Comparison of ENCODE assay signal across 8 mouse cellular contexts in genomic region chr2:84734351-84734864, GRCm38 (mm10). TPM values are rescaled to one million over a fixed set of nuclear protein-coding genes. Genes with fewer than 3 reads are reported as not detected.
A peak's percentile ranks its signal among the peaks of the same experiment; 100 is the strongest.
DNase-seq lines count a peak whose midpoint lies in the region; ATAC-seq and TF ChIP-seq lines count a peak whose summit lies in the region.

No protein-coding gene starts in this region.

- peaks cover 40% of the 10 kb centered on the region for H3K4me1 ChIP-seq in lung, embryonic 16.5 days (replicated peaks; ENCODE audit: control insufficient read depth, insufficient read depth, low read length)
- peaks cover 20% of the 10 kb centered on the region; the same call in 1 of the 2 replicates for H3K4me1 ChIP-seq in cerebellum, adult 2 months (ENCODE audit: control insufficient read depth, insufficient read depth, low read length)
- peaks cover 59% of the 10 kb centered on the region for H3K4me1 ChIP-seq in forebrain, embryonic 12.5 days
- peaks cover 43% of the 10 kb centered on the region for H3K4me1 ChIP-seq in limb, embryonic 14.5 days (ENCODE audit: control insufficient read depth, insufficient read depth, low read length)

- H3K36me3 ChIP-seq in lung, embryonic 16.5 days (ENCODE audit: control insufficient read depth, insufficient read depth, low read length) = no peaks in the 10 kb centered on the region
- no peaks in the 10 kb centered on the region for H3K36me3 ChIP-seq in forebrain, embryonic 12.5 days (replicated peaks)
- H3K36me3 ChIP-seq in limb, embryonic 14.5 days (ENCODE audit: control insufficient read depth, insufficient read depth, low read length) = no peaks in the 10 kb centered on the region

- TF ChIP-seq POLR2A in cerebellum, adult 2 months (IDR thresholded peaks at IDR 0.05; ENCODE audit: borderline replicate concordance, insufficient read depth, low read length) = no peak
- no peak for TF ChIP-seq POLR2A in limb, embryonic 14.5 days (IDR thresholded peaks at IDR 0.05; ENCODE audit: borderline replicate concordance, extremely low read depth, insufficient read depth, insufficient read length)

- peak overlapping the region; percentile 48 for H3K4me2 ChIP-seq in lung, embryonic 16.5 days (ENCODE audit: low read depth, low read length)
- peak overlapping the region; percentile 59 for H3K4me2 ChIP-seq in forebrain, embryonic 12.5 days
- H3K4me2 ChIP-seq in limb, embryonic 14.5 days (replicated peaks; ENCODE audit: low read depth, low read length, severe bottlenecking) = peak overlapping the region; percentile 74

- under 1% methylated on average over 11 of the region's 11 CpGs for whole genome bisulfite sequencing in lung, embryonic 16.5 days
- 0% methylated on average over 11 of the region's 11 CpGs for WGBS in cerebellum, adult 2 months
- WGBS in forebrain, embryonic 12.5 days = 0% methylated on average over 11 of the region's 11 CpGs
- 1% methylated on average over 11 of the region's 11 CpGs for WGBS in limb, embryonic 14.5 days

- H3K27ac ChIP-seq in lung, embryonic 16.5 days (ENCODE audit: low read length) = no peak overlapping the region
- peak overlapping the region; percentile 84 for H3K27ac ChIP-seq in cerebellum, adult 2 months (ENCODE audit: insufficient read depth, low read length)
- peak overlapping the region; percentile 81 for H3K27ac ChIP-seq in forebrain, embryonic 12.5 days
- H3K27ac ChIP-seq in limb, embryonic 14.5 days (replicated peaks; ENCODE audit: low read depth, low read length) = no peak overlapping the region; the same call in 1 of the 2 replicates

- H3K27me3 ChIP-seq in lung, embryonic 16.5 days (ENCODE audit: control insufficient read depth, insufficient read depth, low read depth, low read length) = peaks cover 3% of the 10 kb centered on the region
- no peaks in the 10 kb centered on the region for H3K27me3 ChIP-seq in cerebellum, adult 2 months (ENCODE audit: control insufficient read depth, insufficient read depth, low read length)
- H3K27me3 ChIP-seq in forebrain, embryonic 12.5 days = no peaks in the 10 kb centered on the region
- H3K27me3 ChIP-seq in limb, embryonic 14.5 days (ENCODE audit: control insufficient read depth, insufficient read depth, low read length) = no peaks in the 10 kb centered on the region

- peak overlapping the region; percentile 42 for H3K9ac ChIP-seq in lung, embryonic 16.5 days (ENCODE audit: low read length)
- H3K9ac ChIP-seq in forebrain, embryonic 12.5 days = peak overlapping the region; percentile 70
- peak overlapping the region; percentile 52 for H3K9ac ChIP-seq in limb, embryonic 14.5 days (ENCODE audit: low read depth, low read length, severe bottlenecking)

- no peaks in the 10 kb centered on the region for H3K9me3 ChIP-seq in lung, embryonic 16.5 days (ENCODE audit: control insufficient read depth, low read length)
- no peaks in the 10 kb centered on the region for H3K9me3 ChIP-seq in forebrain, embryonic 12.5 days
- H3K9me3 ChIP-seq in limb, embryonic 14.5 days (ENCODE audit: control insufficient read depth, low read length) = no peaks in the 10 kb centered on the region

- DNase-seq in lung, postnatal 25 days (ENCODE audit: low spot score) = no peak
- peak; percentile 62 to 69 for DNase-seq in cerebellum, adult 2 months
- no peak for DNase-seq in limb, embryonic 14.5 days (ENCODE audit: low spot score)
- DNase-seq in retina, postnatal 1 day = peak; percentile 77
- DNase-seq in T-cell, adult 2 months (ENCODE audit: low spot score) = no peak
- DNase-seq in adrenal gland, postnatal 25 days = no peak

- ATAC-seq in lung, embryonic 16.5 days (ENCODE audit: low read depth) = no peak
- ATAC-seq in forebrain, embryonic 12.5 days (ENCODE audit: low FRiP score) = peak; percentile 59
- ATAC-seq in limb, embryonic 14.5 days (ENCODE audit: low FRiP score, low read depth) = 0 out of 2 replicates have a peak, but pooled peaks have one; percentile 5

- H3K4me3 ChIP-seq in lung, embryonic 16.5 days (ENCODE audit: low read length) = peak overlapping the region; percentile 38
- H3K4me3 ChIP-seq in cerebellum, adult 2 months (replicated peaks; ENCODE audit: insufficient read depth, low read depth, low read length) = peak overlapping the region; percentile 96
- H3K4me3 ChIP-seq in forebrain, embryonic 12.5 days (replicated peaks) = peak overlapping the region; percentile 52
- H3K4me3 ChIP-seq in limb, embryonic 14.5 days (replicated peaks; ENCODE audit: low read length) = peak overlapping the region; percentile 39

- TF ChIP-seq CTCF in cerebellum, adult 2 months (IDR thresholded peaks at IDR 0.05; ENCODE audit: borderline replicate concordance, insufficient read depth, low read depth, low read length) = no peak

RNA-seq across cellular contexts. Expression of gene Ypel4, which starts 0.6 kb away (rescaled TPM):
- polyA plus RNA-seq in lung, embryonic 16.5 days (2015; fragmentation: Nextera tagmentation; extraction: Ambion mirVana) = 5.2 and 6.9 TPM in 2 replicates
- 164 and 171 TPM in 2 replicates for polyA plus RNA-seq in cerebellum, adult 2 months (2012; rRNA removed)
- polyA plus RNA-seq in forebrain, embryonic 12.5 days (2016; fragmentation: Nextera tagmentation; extraction: Ambion mirVana) = 18.7 and 19.6 TPM in 2 replicates
- polyA plus RNA-seq in limb, embryonic 14.5 days (2012; rRNA removed) = 13.2 and 14.6 TPM in 2 replicates
- 7.4 and 9.0 TPM in 2 replicates for polyA plus RNA-seq in limb, embryonic 14.5 days (2014; fragmentation: Nextera tagmentation; extraction: Ambion mirVana)
- 8.5 and 9.3 TPM in 2 replicates for total RNA-seq in adrenal gland, postnatal 25 days (2021)

RNA-seq across cellular contexts. Expression of gene Clp1, which starts 7.3 kb away (rescaled TPM):
- 28.3 and 28.6 TPM in 2 replicates for polyA plus RNA-seq in lung, embryonic 16.5 days (2015; fragmentation: Nextera tagmentation; extraction: Ambion mirVana)
- 12.0 and 12.7 TPM in 2 replicates for polyA plus RNA-seq in cerebellum, adult 2 months (2012; rRNA removed)
- polyA plus RNA-seq in forebrain, embryonic 12.5 days (2016; fragmentation: Nextera tagmentation; extraction: Ambion mirVana) = 39.9 and 40.7 TPM in 2 replicates
- 19.5 and 21.1 TPM in 2 replicates for polyA plus RNA-seq in limb, embryonic 14.5 days (2012; rRNA removed)
- polyA plus RNA-seq in limb, embryonic 14.5 days (2014; fragmentation: Nextera tagmentation; extraction: Ambion mirVana) = 30.7 and 30.9 TPM in 2 replicates
- 12.3 and 13.9 TPM in 2 replicates for total RNA-seq in adrenal gland, postnatal 25 days (2021)

RNA-seq across cellular contexts. Expression of gene Gm19426, which starts 9.0 kb away (rescaled TPM):
- 7.1 and 7.4 TPM in 2 replicates for polyA plus RNA-seq in lung, embryonic 16.5 days (2015; fragmentation: Nextera tagmentation; extraction: Ambion mirVana)
- 3.0 and 3.4 TPM in 2 replicates for polyA plus RNA-seq in cerebellum, adult 2 months (2012; rRNA removed)
- 9.4 and 10.2 TPM in 2 replicates for polyA plus RNA-seq in forebrain, embryonic 12.5 days (2016; fragmentation: Nextera tagmentation; extraction: Ambion mirVana)
- 11.6 and 14.9 TPM in 2 replicates for polyA plus RNA-seq in limb, embryonic 14.5 days (2012; rRNA removed)
- polyA plus RNA-seq in limb, embryonic 14.5 days (2014; fragmentation: Nextera tagmentation; extraction: Ambion mirVana) = 4.3 and 5.7 TPM in 2 replicates
- total RNA-seq in adrenal gland, postnatal 25 days (2021) = 3.9 and 4.2 TPM in 2 replicates

RNA-seq across cellular contexts. Expression of gene Zdhhc5, which starts 19.4 kb away (rescaled TPM):
- polyA plus RNA-seq in lung, embryonic 16.5 days (2015; fragmentation: Nextera tagmentation; extraction: Ambion mirVana) = 24.2 and 28.2 TPM in 2 replicates
- polyA plus RNA-seq in cerebellum, adult 2 months (2012; rRNA removed) = 37.4 and 38.4 TPM in 2 replicates
- 28.1 and 31.4 TPM in 2 replicates for polyA plus RNA-seq in forebrain, embryonic 12.5 days (2016; fragmentation: Nextera tagmentation; extraction: Ambion mirVana)
- 46.6 and 55.4 TPM in 2 replicates for polyA plus RNA-seq in limb, embryonic 14.5 days (2012; rRNA removed)
- 34.0 and 36.5 TPM in 2 replicates for polyA plus RNA-seq in limb, embryonic 14.5 days (2014; fragmentation: Nextera tagmentation; extraction: Ambion mirVana)
- total RNA-seq in adrenal gland, postnatal 25 days (2021) = 62.3 and 62.9 TPM in 2 replicates

RNA-seq across cellular contexts. Expression of gene Serping1, which starts 40.8 kb away (rescaled TPM):
- polyA plus RNA-seq in lung, embryonic 16.5 days (2015; fragmentation: Nextera tagmentation; extraction: Ambion mirVana) = 143 and 153 TPM in 2 replicates
- 19.6 and 22.6 TPM in 2 replicates for polyA plus RNA-seq in cerebellum, adult 2 months (2012; rRNA removed)
- 27.6 and 30.3 TPM in 2 replicates for polyA plus RNA-seq in forebrain, embryonic 12.5 days (2016; fragmentation: Nextera tagmentation; extraction: Ambion mirVana)
- polyA plus RNA-seq in limb, embryonic 14.5 days (2012; rRNA removed) = 38.9 and 41.2 TPM in 2 replicates
- polyA plus RNA-seq in limb, embryonic 14.5 days (2014; fragmentation: Nextera tagmentation; extraction: Ambion mirVana) = 44.1 and 44.4 TPM in 2 replicates
- total RNA-seq in adrenal gland, postnatal 25 days (2021) = 31.8 and 33.5 TPM in 2 replicates

Comparison
In these comparisons a context has a peak if more than half of its experiments do, and no peak if none do; other contexts are left out.
1. H3K27ac ChIP-seq: peak in cerebellum, adult 2 months (single experiment) and forebrain, embryonic 12.5 days (single experiment); none in lung, embryonic 16.5 days (single experiment) and limb, embryonic 14.5 days (single experiment).
2. H3K4me3 ChIP-seq: peak in every context shown above with its lines; median percentile 96 in cerebellum, adult 2 months; 52 in forebrain, embryonic 12.5 days; 39 in limb, embryonic 14.5 days; 38 in lung, embryonic 16.5 days.
3. DNase-seq: peak in cerebellum, adult 2 months (2 of 2) and retina, postnatal 1 day (single experiment); none in lung, postnatal 25 days (single experiment), limb, embryonic 14.5 days (single experiment), T-cell, adult 2 months (single experiment) and adrenal gland, postnatal 25 days (single experiment).
4. Peak in every context shown above with its lines, with median percentiles within 50 percentile points of each other: H3K4me2 ChIP-seq and H3K9ac ChIP-seq.